Mouse (Mus musculus) limb, embryonic 10.5 days (tissue): ENCODE results near the gene Zyg11b. TPM values are rescaled to one million over a fixed set of nuclear protein-coding genes. Genes with fewer than 3 reads are reported as not detected.
A peak's percentile ranks its signal among the peaks of the same experiment; 100 is the strongest.

Experiments used
- DNase-seq: peaks from one replicate; pipeline ENCODE4 v3.0.0-alpha.2; 2017; ENCODE audit warnings: low spot score
- H3K27ac ChIP-seq: fragments of 300-500 bp; sonication (generic); 2 replicates; pipeline ENCODE4 v1.5.1; 2016; ENCODE audit warnings: mild to moderate bottlenecking
- H3K27me3 ChIP-seq: fragments of 300-500 bp; sonication (generic); 2 replicates; pipeline ENCODE4 v1.6.1; 2016; ENCODE audit warnings: low read depth, mild to moderate bottlenecking; ENCODE audit not compliant: poor library complexity, severe bottlenecking
- H3K36me3 ChIP-seq: fragments of 300-500 bp; sonication (generic); 2 replicates; pipeline ENCODE4 v1.6.1; 2016; ENCODE audit warnings: mild to moderate bottlenecking, moderate library complexity
- H3K4me1 ChIP-seq: fragments of 300-500 bp; sonication (generic); 2 replicates; pipeline ENCODE4 v1.6.1; 2016
- H3K4me3 ChIP-seq: fragments of 300-500 bp; sonication (generic); 2 replicates; pipeline ENCODE4 v1.5.1; 2016; ENCODE audit warnings: mild to moderate bottlenecking, moderate library complexity
- H3K9me3 ChIP-seq: fragments of 300-500 bp; sonication (generic); replicated peaks from 2 replicates; pipeline ENCODE4 v1.6.1; 2016; ENCODE audit warnings: mild to moderate bottlenecking
- WGBS: fragments of 180-500 bp; shearing (Covaris S2); methylation state at CpG from one replicate; pipeline ENCODE4 v1.1.7; 2016; 5-methylcytosine and 5-hydroxymethylcytosine counted together
- polyA plus RNA-seq: library from polyadenylated mRNA; unstranded; fragments of >200 nt; fragmentation: Nextera tagmentation; extraction: Ambion mirVana; gene quantifications from 2 replicates; pipeline ENCODE4 v1.2.1, GENCODE M21; 2016

Gene Zyg11b
- polyA plus RNA-seq, result 11.9 and 13.6 TPM in 2 replicates

GRCm38 (mm10) chr4:108300670-108301373 is at the start of gene Zyg11b:
Gene Zyg11b (minus strand): TSS chr4:108301096.
- H3K4me1 ChIP-seq, result peaks cover 19% of the 10 kb centered on the region
- WGBS, result under 1% methylated on average over 56 of the region's 58 CpGs
- no peaks in the 10 kb centered on the region for H3K9me3 ChIP-seq
- H3K27ac ChIP-seq, result peak within 1 kb of the TSS; percentile 94
- H3K4me3 ChIP-seq, result peak within 1 kb of the TSS; percentile 94
- peak; percentile 98 for DNase-seq
- no peaks in the 10 kb centered on the region for H3K27me3 ChIP-seq
- no peaks in the 10 kb centered on the region for H3K36me3 ChIP-seq

GRCm38 (mm10) chr4:108349836-108350547 is 49.1 kb upstream of the Zyg11b start:
- DNase-seq, result peak; percentile 44
- 9% methylated on average over 8 of the region's 8 CpGs for WGBS

GRCm38 (mm10) chr4:108349064-108349463 is 48.2 kb upstream of the Zyg11b start:
- 56% methylated on average over 3 of the region's 3 CpGs for WGBS
- peaks cover 72% of the 10 kb centered on the region for H3K4me1 ChIP-seq
- H3K27ac ChIP-seq, result peak overlapping the region; percentile 90
- no peaks in the 10 kb centered on the region for H3K36me3 ChIP-seq
- no peak for DNase-seq
- H3K27me3 ChIP-seq, result no peaks in the 10 kb centered on the region
- no peak overlapping the region for H3K4me3 ChIP-seq
- H3K9me3 ChIP-seq, result no peaks in the 10 kb centered on the region

More at GRCm38 (mm10) chr4:108349836-108350547, 49.1 kb upstream of the Zyg11b start:
- no peaks in the 10 kb centered on the region for H3K27me3 ChIP-seq
- peaks cover 72% of the 10 kb centered on the region for H3K4me1 ChIP-seq
- peak overlapping the region; percentile 15; the same call in 1 of the 2 replicates for H3K4me3 ChIP-seq
- no peaks in the 10 kb centered on the region for H3K9me3 ChIP-seq
- no peaks in the 10 kb centered on the region for H3K36me3 ChIP-seq
- peak overlapping the region; percentile 90 for H3K27ac ChIP-seq

GRCm38 (mm10) chr4:108348256-108348875 is 47.5 kb upstream of the Zyg11b start:
- DNase-seq, result peak; percentile 75
- Histone ChIP-seq H3K27me3 (no peaks in the 10 kb centered on the region), H3K36me3 (no peaks in the 10 kb centered on the region), H3K9me3 (no peaks in the 10 kb centered on the region), H3K27ac (peak overlapping the region; percentile 90), H3K4me1 (peaks cover 76% of the 10 kb centered on the region), H3K4me3 (peak overlapping the region; percentile 15; the same call in 1 of the 2 replicates)
- 23% methylated on average over 5 of the region's 5 CpGs for WGBS

GRCm38 (mm10) chr4:108347111-108347510 is 46.2 kb upstream of the Zyg11b start:
- H3K9me3 ChIP-seq, result no peaks in the 10 kb centered on the region
- no peaks in the 10 kb centered on the region for H3K36me3 ChIP-seq
- H3K4me1 ChIP-seq, result peaks cover 76% of the 10 kb centered on the region
- DNase-seq, result no peak
- peak overlapping the region; percentile 90 for H3K27ac ChIP-seq
- no peaks in the 10 kb centered on the region for H3K27me3 ChIP-seq
- 94% methylated on average over 5 of the region's 5 CpGs for WGBS
- no peak overlapping the region for H3K4me3 ChIP-seq

GRCm38 (mm10) chr4:108345826-108346225 is 44.9 kb upstream of the Zyg11b start:
- WGBS, result 57% methylated on average over 5 of the region's 5 CpGs
- H3K27ac ChIP-seq, result peak overlapping the region; percentile 80
- H3K4me3 ChIP-seq, result 0 out of 2 replicates have a peak overlapping the region, but pooled peaks have one; percentile 7
- H3K9me3 ChIP-seq, result no peaks in the 10 kb centered on the region
- DNase-seq, result peak; percentile 35
- peaks cover 3% of the 10 kb centered on the region; the same call in 1 of the 2 replicates for H3K36me3 ChIP-seq
- H3K4me1 ChIP-seq, result peaks cover 65% of the 10 kb centered on the region
- H3K27me3 ChIP-seq, result no peaks in the 10 kb centered on the region

- H3K9me3 ChIP-seq, result no peaks in the 10 kb centered on the region
- DNase-seq, result peak; percentile 37
- WGBS, result 25% methylated on average over 7 of the region's 7 CpGs
- H3K27me3 ChIP-seq, result no peaks in the 10 kb centered on the region
- H3K4me1 ChIP-seq, result peaks cover 57% of the 10 kb centered on the region
- no peak overlapping the region for H3K4me3 ChIP-seq
- peak overlapping the region; percentile 80 for H3K27ac ChIP-seq
- peaks cover 14% of the 10 kb centered on the region for H3K36me3 ChIP-seq
Observed at GRCm38 (mm10) chr4:108344631-108345083, 43.8 kb upstream of the Zyg11b start.

GRCm38 (mm10) chr4:108339277-108339690 is 38.4 kb upstream of the Zyg11b start:
- peak; percentile 72 for DNase-seq
- peaks cover 68% of the 10 kb centered on the region for H3K36me3 ChIP-seq
- peaks cover 21% of the 10 kb centered on the region for H3K4me1 ChIP-seq
- no peaks in the 10 kb centered on the region for H3K27me3 ChIP-seq
- H3K4me3 ChIP-seq, result no peak overlapping the region
- WGBS, result 26% methylated on average over 4 of the region's 4 CpGs
- peak overlapping the region; percentile 64 for H3K27ac ChIP-seq
- H3K9me3 ChIP-seq, result no peaks in the 10 kb centered on the region

- peaks cover 73% of the 10 kb centered on the region for H3K36me3 ChIP-seq
- no peak for DNase-seq
- peak overlapping the region; percentile 64; the same call in 1 of the 2 replicates for H3K27ac ChIP-seq
- 77% methylated on average over 10 of the region's 10 CpGs for WGBS
- H3K27me3 ChIP-seq, result no peaks in the 10 kb centered on the region
- H3K4me3 ChIP-seq, result no peak overlapping the region
- no peaks in the 10 kb centered on the region for H3K9me3 ChIP-seq
- peaks cover 16% of the 10 kb centered on the region for H3K4me1 ChIP-seq
Observed at GRCm38 (mm10) chr4:108338811-108339210, 37.9 kb upstream of the Zyg11b start.

GRCm38 (mm10) chr4:108338321-108338733 is 37.4 kb upstream of the Zyg11b start:
- 81% methylated on average over 9 of the region's 9 CpGs for WGBS
- H3K9me3 ChIP-seq, result no peaks in the 10 kb centered on the region
- H3K36me3 ChIP-seq, result peaks cover 78% of the 10 kb centered on the region
- no peak for DNase-seq
- H3K27me3 ChIP-seq, result no peaks in the 10 kb centered on the region
- H3K4me3 ChIP-seq, result no peak overlapping the region
- H3K4me1 ChIP-seq, result peaks cover 14% of the 10 kb centered on the region
- H3K27ac ChIP-seq, result 0 out of 2 replicates have a peak overlapping the region, but pooled peaks have one; percentile 3

- no peaks in the 10 kb centered on the region for H3K9me3 ChIP-seq
- H3K27me3 ChIP-seq, result no peaks in the 10 kb centered on the region
- H3K36me3 ChIP-seq, result peaks cover 83% of the 10 kb centered on the region
- 72% methylated on average over 3 of the region's 3 CpGs for WGBS
- H3K4me3 ChIP-seq, result no peak overlapping the region
- H3K4me1 ChIP-seq, result peaks cover 14% of the 10 kb centered on the region
- 0 out of 2 replicates have a peak overlapping the region, but pooled peaks have one; percentile 3 for H3K27ac ChIP-seq
- no peak for DNase-seq
Observed at GRCm38 (mm10) chr4:108337817-108338216, 36.9 kb upstream of the Zyg11b start.

GRCm38 (mm10) chr4:108336765-108337164 is 35.9 kb upstream of the Zyg11b start:
- H3K27me3 ChIP-seq, result no peaks in the 10 kb centered on the region
- no peak for DNase-seq
- H3K27ac ChIP-seq, result no peak overlapping the region
- H3K4me3 ChIP-seq, result no peak overlapping the region
- peaks cover 93% of the 10 kb centered on the region for H3K36me3 ChIP-seq
- 79% methylated on average over 2 of the region's 2 CpGs for WGBS
- H3K4me1 ChIP-seq, result peaks cover 14% of the 10 kb centered on the region
- H3K9me3 ChIP-seq, result no peaks in the 10 kb centered on the region
